Mouse (Mus musculus): ENCODE measurements at regions not wholly inside any gene's neighbourhood (a gene's known extent, or its start where the extent isn't known, plus 50 kb on each side); places are given as distances from the start of the nearest gene placed in this dataset.

DNA sequence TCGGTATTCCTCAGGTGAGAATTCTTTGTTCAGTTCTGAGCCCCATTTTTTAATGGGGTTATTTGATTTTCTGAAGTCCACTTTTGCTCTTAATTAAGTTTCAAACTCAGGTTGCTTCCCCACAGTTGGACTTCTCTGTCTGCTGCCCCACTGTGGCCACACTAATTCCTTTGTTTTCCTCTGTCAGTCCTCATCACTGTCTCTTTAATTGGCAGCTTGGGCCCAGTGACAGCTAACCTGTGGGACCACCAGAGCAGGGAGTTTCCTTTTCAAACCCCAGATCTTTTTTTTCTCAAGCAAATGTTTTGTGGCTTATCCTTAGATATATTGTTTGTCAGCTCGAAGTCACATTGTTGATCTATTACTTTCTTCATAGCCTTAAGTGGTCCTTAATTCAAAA lies 183.9 kb downstream of the Zfp619 start:
- Histone ChIP-seq H3K27me3 (ENCODE audit: control insufficient read depth, insufficient read depth, low read length) (no peaks in the 10 kb centered on the region), H3K4me3 (ENCODE audit: low read depth, low read length) (no peak overlapping the region), H3K4me1 (ENCODE audit: control insufficient read depth, insufficient read depth, low read length) (no peaks in the 10 kb centered on the region), H3K36me3 (replicated peaks; ENCODE audit: control insufficient read depth, insufficient read depth, low read depth, low read length) (no peaks in the 10 kb centered on the region), H3K9ac (replicated peaks; ENCODE audit: low read length) (no peak overlapping the region), H3K4me2 (ENCODE audit: low read depth, low read length) (no peak overlapping the region), H3K27ac (replicated peaks; ENCODE audit: low read depth, low read length) (no peak overlapping the region), H3K9me3 (replicated peaks; ENCODE audit: control insufficient read depth, low read length) (no peaks in the 10 kb centered on the region)
- ATAC-seq (replicated peaks; ENCODE audit: insufficient number of reproducible peaks, low FRiP score, low TSS enrichment, low read depth) (no peak), DNase-seq (ENCODE audit: low spot score) (no peak)
- 69% methylated on average over 1 of the region's 2 CpGs for WGBS

DNA sequence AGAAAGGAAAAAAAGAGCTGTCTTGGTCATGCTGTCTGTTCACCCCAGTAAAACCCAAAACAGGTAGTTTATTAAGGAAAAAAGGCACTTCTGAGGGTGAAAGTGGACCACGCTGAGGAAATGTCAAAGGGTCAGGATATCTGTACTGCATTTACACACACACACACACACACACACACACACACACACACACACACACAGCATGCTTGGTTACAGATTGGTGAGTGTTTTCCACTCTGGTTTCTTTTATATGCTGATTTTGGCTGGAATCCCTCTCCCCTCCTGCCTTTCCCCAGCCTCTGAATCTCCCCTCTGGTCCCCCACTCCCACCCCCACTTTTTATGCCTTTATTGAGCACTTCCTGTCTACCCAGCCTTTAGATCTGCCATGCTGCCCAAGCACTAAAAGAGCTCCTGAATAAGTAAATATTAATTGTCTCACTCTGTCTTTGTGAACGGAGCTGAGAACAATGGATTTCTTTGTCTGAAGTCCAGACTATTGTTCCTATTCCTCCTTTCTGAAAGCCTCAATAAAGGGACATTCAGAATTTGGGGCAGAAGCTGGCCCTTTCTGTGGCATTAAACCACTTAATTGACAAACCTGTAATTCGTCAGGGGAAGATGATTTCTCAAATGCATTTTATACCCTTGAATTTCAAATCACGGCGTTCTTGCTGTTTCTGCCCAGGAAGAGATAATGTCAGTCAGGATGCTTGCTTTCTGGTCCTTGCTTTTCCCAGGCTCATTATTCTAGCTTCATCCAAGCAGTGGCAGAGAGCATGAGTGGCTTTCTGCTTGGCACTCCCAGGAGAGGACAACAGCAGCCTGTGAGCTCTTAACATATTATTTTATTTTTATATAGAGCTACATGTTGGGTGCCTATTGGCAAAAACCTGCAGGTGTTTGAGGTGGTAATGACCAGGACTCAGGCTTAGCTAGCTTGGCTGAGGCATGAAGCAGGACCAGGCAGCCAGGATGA lies 187.8 kb downstream of the Zfp619 start:
- DNase-seq (ENCODE audit: low spot score): peak; percentile 2
- no peak overlapping the region for H3K4me3 ChIP-seq (ENCODE audit: low read depth, low read length)
- no peaks in the 10 kb centered on the region for H3K4me1 ChIP-seq (ENCODE audit: control insufficient read depth, insufficient read depth, low read length)
- H3K9me3 ChIP-seq (replicated peaks; ENCODE audit: control insufficient read depth, low read length): no peaks in the 10 kb centered on the region
- H3K27me3 ChIP-seq (ENCODE audit: control insufficient read depth, insufficient read depth, low read length): no peaks in the 10 kb centered on the region
- no peaks in the 10 kb centered on the region for H3K36me3 ChIP-seq (replicated peaks; ENCODE audit: control insufficient read depth, insufficient read depth, low read depth, low read length)
- no peak for ATAC-seq (replicated peaks; ENCODE audit: insufficient number of reproducible peaks, low FRiP score, low TSS enrichment, low read depth)
- no peak overlapping the region for H3K9ac ChIP-seq (replicated peaks; ENCODE audit: low read length)
- H3K27ac ChIP-seq (replicated peaks; ENCODE audit: low read depth, low read length): no peak overlapping the region
- whole genome bisulfite sequencing: 27% methylated on average over 5 of the region's 5 CpGs
- H3K4me2 ChIP-seq (ENCODE audit: low read depth, low read length): no peak overlapping the region

DNA sequence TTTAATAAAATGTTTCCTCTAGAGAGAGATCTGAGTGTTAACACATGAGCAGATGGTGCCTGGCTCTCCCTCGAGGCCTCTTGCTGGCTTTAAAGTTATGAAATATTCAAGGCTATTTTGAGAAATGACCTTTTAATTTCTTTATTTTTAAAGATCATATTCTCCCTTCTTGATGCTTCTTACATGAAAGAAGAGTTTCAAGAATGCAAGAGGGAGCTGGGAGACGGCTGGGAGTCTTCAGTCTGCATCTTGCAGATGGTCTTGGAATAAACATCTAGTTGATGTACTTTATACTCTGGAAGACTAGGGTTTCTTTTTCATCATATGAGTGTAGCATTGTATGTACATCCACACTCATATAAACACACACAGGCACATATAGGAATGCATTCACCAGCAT lies 189.0 kb downstream of the Zfp619 start:
- H3K9me3 ChIP-seq (replicated peaks; ENCODE audit: control insufficient read depth, low read length): no peaks in the 10 kb centered on the region
- DNase-seq (ENCODE audit: low spot score) (no peak), ATAC-seq (replicated peaks; ENCODE audit: insufficient number of reproducible peaks, low FRiP score, low TSS enrichment, low read depth) (no peak)
- 79% methylated on average over 2 of the region's 2 CpGs for WGBS
- no peaks in the 10 kb centered on the region for H3K4me1 ChIP-seq (ENCODE audit: control insufficient read depth, insufficient read depth, low read length)
- no peak overlapping the region for H3K4me2 ChIP-seq (ENCODE audit: low read depth, low read length)
- H3K36me3 ChIP-seq (replicated peaks; ENCODE audit: control insufficient read depth, insufficient read depth, low read depth, low read length): no peaks in the 10 kb centered on the region
- no peak overlapping the region for H3K27ac ChIP-seq (replicated peaks; ENCODE audit: low read depth, low read length)
- H3K4me3 ChIP-seq (ENCODE audit: low read depth, low read length): no peak overlapping the region
- no peaks in the 10 kb centered on the region for H3K27me3 ChIP-seq (ENCODE audit: control insufficient read depth, insufficient read depth, low read length)
- no peak overlapping the region for H3K9ac ChIP-seq (replicated peaks; ENCODE audit: low read length)

DNA sequence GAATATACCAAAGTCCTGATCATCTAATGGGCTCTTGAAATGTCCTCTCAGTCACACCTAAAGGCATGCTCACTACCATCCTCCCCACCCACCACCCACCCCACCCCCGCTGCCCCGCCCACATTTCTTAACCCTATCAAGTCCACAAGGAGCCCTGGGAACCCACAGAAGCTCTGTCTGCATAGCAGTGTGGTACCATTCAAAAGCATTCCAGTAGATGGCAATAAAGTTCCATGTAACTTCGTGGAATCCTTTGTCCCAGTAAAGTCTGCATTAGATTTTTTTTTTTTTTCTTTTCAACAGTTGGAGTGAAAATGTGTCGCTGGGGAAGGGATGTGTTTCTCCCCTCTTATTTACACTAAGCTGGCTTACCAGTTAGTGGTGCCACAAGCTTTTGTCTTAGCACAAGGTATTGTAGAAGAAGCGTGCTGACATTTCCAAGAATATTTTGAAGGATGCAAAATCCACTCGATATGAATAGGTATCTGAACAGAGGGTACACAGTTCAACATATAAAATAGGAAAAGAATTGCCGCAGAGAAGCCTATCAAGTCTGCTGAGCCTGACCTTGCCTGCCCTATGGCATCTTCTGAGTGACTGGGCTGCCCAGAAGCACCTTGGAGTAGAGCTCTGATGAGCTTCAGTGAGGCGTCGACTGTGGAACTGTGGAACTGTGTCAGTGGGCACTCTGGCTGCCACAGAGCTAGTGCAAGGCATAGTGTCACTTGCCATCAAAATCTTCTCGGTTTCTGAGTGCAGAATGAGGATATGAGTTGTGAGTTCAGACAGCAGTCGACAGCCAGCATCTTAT lies 199.0 kb downstream of the Zfp619 start:
- DNase-seq (ENCODE audit: low spot score): peak; percentile 79
- H3K27me3 ChIP-seq (ENCODE audit: control insufficient read depth, insufficient read depth, low read length): no peaks in the 10 kb centered on the region
- no peak overlapping the region for H3K27ac ChIP-seq (replicated peaks; ENCODE audit: low read depth, low read length)
- H3K4me3 ChIP-seq (ENCODE audit: low read depth, low read length): no peak overlapping the region
- H3K9ac ChIP-seq (replicated peaks; ENCODE audit: low read length): no peak overlapping the region; the same call in 1 of the 2 replicates
- no peaks in the 10 kb centered on the region for H3K36me3 ChIP-seq (replicated peaks; ENCODE audit: control insufficient read depth, insufficient read depth, low read depth, low read length)
- no peak overlapping the region for H3K4me2 ChIP-seq (ENCODE audit: low read depth, low read length)
- no peaks in the 10 kb centered on the region for H3K9me3 ChIP-seq (replicated peaks; ENCODE audit: control insufficient read depth, low read length)
- WGBS: 19% methylated on average over 11 of the region's 11 CpGs
- no peaks in the 10 kb centered on the region; the same call in 1 of the 2 replicates for H3K4me1 ChIP-seq (ENCODE audit: control insufficient read depth, insufficient read depth, low read length)
- peak; percentile 52 for ATAC-seq (replicated peaks; ENCODE audit: insufficient number of reproducible peaks, low FRiP score, low TSS enrichment, low read depth)

DNA sequence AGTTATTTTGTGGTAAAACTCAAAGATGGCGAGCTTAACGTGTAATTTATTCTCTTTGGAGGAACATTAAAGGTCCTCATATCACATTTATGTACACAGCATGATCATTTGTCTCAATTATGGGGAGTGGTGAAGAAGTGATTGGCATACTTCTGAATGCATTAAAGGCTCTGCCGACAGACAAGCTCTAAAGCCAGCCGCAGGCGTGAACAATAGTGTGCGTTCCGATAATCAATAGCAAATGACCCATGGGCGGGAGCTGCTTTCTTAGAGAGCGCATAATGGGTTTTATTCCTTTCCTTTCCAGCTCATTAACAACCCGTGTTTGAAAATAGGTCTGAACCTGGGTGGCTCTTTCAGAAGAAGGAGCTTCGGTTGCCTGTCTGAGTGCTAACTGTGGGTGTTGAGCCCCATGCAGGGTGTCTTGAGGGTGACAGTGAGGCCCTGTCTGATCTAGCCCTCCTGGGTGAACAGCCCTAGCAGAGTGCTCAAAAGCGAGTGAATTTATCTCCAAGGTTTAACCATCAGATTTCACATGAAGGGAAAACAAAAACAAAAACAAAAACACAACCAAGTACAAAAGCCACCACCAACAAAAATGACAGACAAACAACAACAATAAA lies 210.5 kb downstream of the Zfp619 start:
- no peaks in the 10 kb centered on the region for H3K9me3 ChIP-seq (replicated peaks; ENCODE audit: control insufficient read depth, low read length)
- WGBS: 65% methylated on average over 12 of the region's 12 CpGs
- ATAC-seq (replicated peaks; ENCODE audit: insufficient number of reproducible peaks, low FRiP score, low TSS enrichment, low read depth) (no peak), DNase-seq (ENCODE audit: low spot score) (no peak)
- no peaks in the 10 kb centered on the region for H3K4me1 ChIP-seq (ENCODE audit: control insufficient read depth, insufficient read depth, low read length)
- H3K36me3 ChIP-seq (replicated peaks; ENCODE audit: control insufficient read depth, insufficient read depth, low read depth, low read length): no peaks in the 10 kb centered on the region
- H3K9ac ChIP-seq (replicated peaks; ENCODE audit: low read length): no peak overlapping the region
- no peak overlapping the region for H3K27ac ChIP-seq (replicated peaks; ENCODE audit: low read depth, low read length)
- H3K4me2 ChIP-seq (ENCODE audit: low read depth, low read length): no peak overlapping the region
- no peaks in the 10 kb centered on the region for H3K27me3 ChIP-seq (ENCODE audit: control insufficient read depth, insufficient read depth, low read length)
- H3K4me3 ChIP-seq (ENCODE audit: low read depth, low read length): no peak overlapping the region

DNA sequence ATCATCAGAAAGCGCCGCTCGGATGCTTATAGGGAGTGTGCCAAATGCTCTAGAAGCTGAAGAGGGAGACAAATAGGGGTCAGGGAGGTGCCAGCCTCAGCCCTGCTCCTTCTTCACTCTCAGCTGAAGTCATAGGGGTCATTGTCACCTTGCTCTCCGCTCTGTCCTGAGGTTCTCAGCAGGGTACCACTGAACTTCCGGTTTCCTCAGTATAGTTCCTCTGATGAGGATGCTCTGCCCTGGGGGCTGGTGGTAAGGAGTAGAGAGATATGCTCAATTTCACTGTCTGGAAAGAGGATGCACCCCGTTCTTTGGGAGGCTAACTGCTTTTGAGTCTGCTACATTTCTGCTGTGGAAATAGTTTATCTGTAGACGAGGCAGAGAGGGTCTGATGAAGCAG lies 211.4 kb downstream of the Zfp619 start:
- Histone ChIP-seq H3K4me1 (ENCODE audit: control insufficient read depth, insufficient read depth, low read length) (no peaks in the 10 kb centered on the region), H3K27ac (replicated peaks; ENCODE audit: low read depth, low read length) (no peak overlapping the region), H3K27me3 (ENCODE audit: control insufficient read depth, insufficient read depth, low read length) (no peaks in the 10 kb centered on the region), H3K4me3 (ENCODE audit: low read depth, low read length) (no peak overlapping the region), H3K4me2 (ENCODE audit: low read depth, low read length) (no peak overlapping the region), H3K36me3 (replicated peaks; ENCODE audit: control insufficient read depth, insufficient read depth, low read depth, low read length) (no peaks in the 10 kb centered on the region), H3K9ac (replicated peaks; ENCODE audit: low read length) (no peak overlapping the region), H3K9me3 (replicated peaks; ENCODE audit: control insufficient read depth, low read length) (no peaks in the 10 kb centered on the region)
- 75% methylated on average over 7 of the region's 7 CpGs for WGBS
- no peak for ATAC-seq (replicated peaks; ENCODE audit: insufficient number of reproducible peaks, low FRiP score, low TSS enrichment, low read depth)
- no peak for DNase-seq (ENCODE audit: low spot score)

DNA sequence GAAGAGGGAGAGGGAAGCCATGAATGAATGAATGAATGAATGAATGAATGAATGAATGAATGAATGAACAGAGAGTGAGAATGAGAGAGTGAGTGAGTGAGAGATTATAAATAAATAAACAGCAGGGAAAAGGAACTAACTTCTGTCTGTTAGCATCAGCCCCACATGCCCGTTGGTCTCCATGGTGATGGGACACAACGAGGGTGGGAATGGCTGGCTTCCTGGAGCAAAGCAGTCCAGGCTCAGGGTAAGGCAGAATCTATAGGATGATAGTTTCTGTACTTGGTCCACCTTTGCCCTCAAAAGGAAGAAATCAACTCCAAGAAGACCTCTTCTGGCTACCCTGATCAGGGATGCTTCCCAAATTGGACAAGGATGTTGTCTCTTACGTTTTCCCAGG lies 212.2 kb downstream of the Zfp619 start:
- no peak for DNase-seq (ENCODE audit: low spot score)
- no peak overlapping the region for H3K4me2 ChIP-seq (ENCODE audit: low read depth, low read length)
- H3K36me3 ChIP-seq (replicated peaks; ENCODE audit: control insufficient read depth, insufficient read depth, low read depth, low read length): no peaks in the 10 kb centered on the region
- H3K9me3 ChIP-seq (replicated peaks; ENCODE audit: control insufficient read depth, low read length): no peaks in the 10 kb centered on the region
- no peak overlapping the region for H3K9ac ChIP-seq (replicated peaks; ENCODE audit: low read length)
- no peaks in the 10 kb centered on the region for H3K4me1 ChIP-seq (ENCODE audit: control insufficient read depth, insufficient read depth, low read length)
- no peaks in the 10 kb centered on the region for H3K27me3 ChIP-seq (ENCODE audit: control insufficient read depth, insufficient read depth, low read length)
- no peak for ATAC-seq (replicated peaks; ENCODE audit: insufficient number of reproducible peaks, low FRiP score, low TSS enrichment, low read depth)
- H3K27ac ChIP-seq (replicated peaks; ENCODE audit: low read depth, low read length): no peak overlapping the region
- H3K4me3 ChIP-seq (ENCODE audit: low read depth, low read length): no peak overlapping the region
- WGBS: 76% methylated on average over 3 of the region's 3 CpGs
